In genomic region chr10:43033481-43034248, GRCm38 (mm10) we compare ENCODE assay signal across 20 mouse cellular contexts.
DNase-seq lines count a peak whose midpoint lies in the region; ATAC-seq lines count a peak whose summit lies in the region.
"Had no signal": no experiment of that assay in that cellular context is flagged by ENCODE, and none has a peak within 500 bp of the region (broad histone marks: within the 10 kb centered on the region; RNA-seq: fewer than 3 reads in every experiment).

No protein-coding gene starts in this region.

- no peak for DNase-seq in midbrain, embryonic 10.5 days (ENCODE audit: low spot score)
- DNase-seq in forebrain, embryonic 14.5 days (ENCODE audit: low spot score): no peak
- DNase-seq in midbrain, embryonic 14.5 days: peak; percentile 50
- no peak for DNase-seq in right cerebral cortex, postnatal 4 days
- no peak for DNase-seq in embryonic facial prominence, embryonic 10.5 days (ENCODE audit: low spot score)
- no peak for DNase-seq in kidney, postnatal 4 days
- DNase-seq: adrenal gland, adult 2 months; cerebellum, adult 9-11 months; kidney, adult 2 months; kidney, postnatal 14 days; layer of hippocampus, adult 9-11 months; left cerebral cortex, postnatal 4 days; liver; right cerebral cortex, postnatal 25 days; thymus, adult 18-20 months; thymus, postnatal 4 days had no signal

- no peak overlapping the region for H3K4me2 ChIP-seq in midbrain, embryonic 12.5 days (replicated peaks)
- H3K4me2 ChIP-seq in forebrain, embryonic 14.5 days (ENCODE audit: low read length): no peak overlapping the region
- H3K4me2 ChIP-seq in midbrain, embryonic 14.5 days (ENCODE audit: low read length): 0 out of 2 replicates have a peak overlapping the region, but pooled peaks have one; percentile 5
- H3K4me2 ChIP-seq: embryonic facial prominence, embryonic 12.5 days; stomach, embryonic 15.5 days had no signal

- H3K27ac ChIP-seq in midbrain, embryonic 12.5 days (replicated peaks): peak overlapping the region; percentile 71
- H3K27ac ChIP-seq in midbrain, embryonic 10.5 days (replicated peaks): no peak overlapping the region
- peak overlapping the region; percentile 21; the same call in 1 of the 2 replicates for H3K27ac ChIP-seq in forebrain, embryonic 14.5 days (ENCODE audit: low read depth, low read length)
- H3K27ac ChIP-seq in midbrain, embryonic 14.5 days (replicated peaks; ENCODE audit: low read depth, low read length): peak overlapping the region; percentile 74
- no peak overlapping the region for H3K27ac ChIP-seq in embryonic facial prominence, embryonic 10.5 days (replicated peaks)
- H3K27ac ChIP-seq: embryonic facial prominence, embryonic 12.5 days; left cerebral cortex, adult 2 months; stomach, embryonic 15.5 days had no signal

- no peaks in the 10 kb centered on the region for H3K9me3 ChIP-seq in midbrain, embryonic 12.5 days
- H3K9me3 ChIP-seq in midbrain, embryonic 10.5 days (replicated peaks): no peaks in the 10 kb centered on the region
- no peaks in the 10 kb centered on the region for H3K9me3 ChIP-seq in forebrain, embryonic 14.5 days (replicated peaks; ENCODE audit: control insufficient read depth, low read length)
- no peaks in the 10 kb centered on the region for H3K9me3 ChIP-seq in midbrain, embryonic 14.5 days (ENCODE audit: control insufficient read depth, low read length)
- H3K9me3 ChIP-seq in embryonic facial prominence, embryonic 10.5 days: no peaks in the 10 kb centered on the region
- H3K9me3 ChIP-seq: embryonic facial prominence, embryonic 12.5 days; stomach, embryonic 15.5 days had no signal

- no peak overlapping the region for H3K4me3 ChIP-seq in midbrain, embryonic 12.5 days
- no peak overlapping the region for H3K4me3 ChIP-seq in midbrain, embryonic 10.5 days
- no peak overlapping the region for H3K4me3 ChIP-seq in forebrain, embryonic 14.5 days (ENCODE audit: low read depth, low read length)
- no peak overlapping the region for H3K4me3 ChIP-seq in midbrain, embryonic 14.5 days (replicated peaks; ENCODE audit: low read depth, low read length)
- H3K4me3 ChIP-seq in embryonic facial prominence, embryonic 10.5 days: no peak overlapping the region
- H3K4me3 ChIP-seq: embryonic facial prominence, embryonic 12.5 days; left cerebral cortex, adult 2 months; stomach, embryonic 15.5 days had no signal

- no peaks in the 10 kb centered on the region for H3K36me3 ChIP-seq in midbrain, embryonic 12.5 days
- no peaks in the 10 kb centered on the region for H3K36me3 ChIP-seq in midbrain, embryonic 10.5 days
- H3K36me3 ChIP-seq in forebrain, embryonic 14.5 days (ENCODE audit: control insufficient read depth, insufficient read depth, low read length): no peaks in the 10 kb centered on the region
- H3K36me3 ChIP-seq in midbrain, embryonic 14.5 days (ENCODE audit: control insufficient read depth, insufficient read depth, low read length): 0 out of 2 replicates have a peak, but pooled peaks cover 4% of the 10 kb centered on the region
- H3K36me3 ChIP-seq in embryonic facial prominence, embryonic 10.5 days (replicated peaks): peaks cover 6% of the 10 kb centered on the region; the same call in 1 of the 2 replicates
- H3K36me3 ChIP-seq: embryonic facial prominence, embryonic 12.5 days; stomach, embryonic 15.5 days had no signal

- 0 out of 2 replicates have a peak, but pooled peaks cover 3% of the 10 kb centered on the region for H3K27me3 ChIP-seq in midbrain, embryonic 12.5 days
- H3K27me3 ChIP-seq in midbrain, embryonic 10.5 days (ENCODE audit: low read depth, poor library complexity, severe bottlenecking): 0 out of 2 replicates have a peak, but pooled peaks cover 4% of the 10 kb centered on the region
- no peaks in the 10 kb centered on the region for H3K27me3 ChIP-seq in forebrain, embryonic 14.5 days (replicated peaks; ENCODE audit: control insufficient read depth, insufficient read depth, low read length)
- no peaks in the 10 kb centered on the region for H3K27me3 ChIP-seq in midbrain, embryonic 14.5 days (ENCODE audit: control insufficient read depth, insufficient read depth, low read length)
- H3K27me3 ChIP-seq in embryonic facial prominence, embryonic 10.5 days (replicated peaks; ENCODE audit: low read depth, poor library complexity, severe bottlenecking): 0 out of 2 replicates have a peak, but pooled peaks cover 5% of the 10 kb centered on the region
- H3K27me3 ChIP-seq: embryonic facial prominence, embryonic 12.5 days; stomach, embryonic 15.5 days had no signal

- ATAC-seq in midbrain, embryonic 12.5 days (ENCODE audit: low FRiP score, low read depth): no peak; the same call in 1 of the 2 replicates
- no peak for ATAC-seq in forebrain, embryonic 14.5 days
- peak; percentile 54 for ATAC-seq in midbrain, embryonic 14.5 days (ENCODE audit: low FRiP score, low TSS enrichment)

- peaks cover 37% of the 10 kb centered on the region for H3K4me1 ChIP-seq in midbrain, embryonic 12.5 days
- peaks cover 60% of the 10 kb centered on the region for H3K4me1 ChIP-seq in midbrain, embryonic 10.5 days
- peaks cover 21% of the 10 kb centered on the region for H3K4me1 ChIP-seq in forebrain, embryonic 14.5 days (ENCODE audit: control insufficient read depth, insufficient read depth, low read length)
- peaks cover 37% of the 10 kb centered on the region for H3K4me1 ChIP-seq in midbrain, embryonic 14.5 days (ENCODE audit: control insufficient read depth, insufficient read depth, low read length)
- peaks cover 62% of the 10 kb centered on the region for H3K4me1 ChIP-seq in embryonic facial prominence, embryonic 10.5 days
- H3K4me1 ChIP-seq: stomach, embryonic 15.5 days had no signal

- H3K9ac ChIP-seq in midbrain, embryonic 12.5 days (replicated peaks): no peak overlapping the region
- no peak overlapping the region for H3K9ac ChIP-seq in forebrain, embryonic 14.5 days (ENCODE audit: low read length)
- 0 out of 2 replicates have a peak overlapping the region, but pooled peaks have one; percentile 10 for H3K9ac ChIP-seq in midbrain, embryonic 14.5 days (replicated peaks; ENCODE audit: low read length)
- H3K9ac ChIP-seq: embryonic facial prominence, embryonic 12.5 days; stomach, embryonic 15.5 days had no signal

- 58% methylated on average over 15 of the region's 15 CpGs for WGBS in midbrain, embryonic 12.5 days
- 79% methylated on average over 15 of the region's 15 CpGs for WGBS in midbrain, embryonic 10.5 days
- 50% methylated on average over 15 of the region's 15 CpGs for WGBS in forebrain, embryonic 14.5 days
- 43% methylated on average over 15 of the region's 15 CpGs for WGBS in midbrain, embryonic 14.5 days
- 84% methylated on average over 15 of the region's 15 CpGs for WGBS in embryonic facial prominence, embryonic 10.5 days

Comparison
In these comparisons a context has a peak if more than half of its experiments do, and no peak if none do; other contexts are left out.
1. H3K27ac ChIP-seq: peak in midbrain, embryonic 12.5 days (single experiment), forebrain, embryonic 14.5 days (single experiment) and midbrain, embryonic 14.5 days (single experiment); none in midbrain, embryonic 10.5 days (single experiment) and embryonic facial prominence, embryonic 10.5 days (single experiment).